Mouse (Mus musculus) ovary, postnatal 36 days (tissue): ENCODE results near the gene Itih4.

Experiments used
- DNase-seq: peaks from one replicate; pipeline ENCODE4 v3.0.0; 2022; ENCODE audit warnings: low spot score, mixed read lengths

Itih4 gene

GRCm38 (mm10) chr14:30879794-30880193 lies 6.5 kb upstream of the Itih4 start:
- no peak for DNase-seq

GRCm38 (mm10) chr14:30880251-30880650 lies 6.0 kb upstream of the Itih4 start:
- DNase-seq: no peak

GRCm38 (mm10) chr14:30880811-30881717 lies 5.2 kb upstream of the Itih4 start:
- DNase-seq: peak; percentile 63

- DNase-seq: no peak
Observed at GRCm38 (mm10) chr14:30881718-30882108, 4.6 kb upstream of the Itih4 start.

GRCm38 (mm10) chr14:30885298-30885697 lies 978 bp upstream of the Itih4 start:
- DNase-seq: no peak

GRCm38 (mm10) chr14:30888271-30888732 lies 2.0 kb downstream of the Itih4 start:
- DNase-seq: peak; percentile 72

- no peak for DNase-seq
Observed at GRCm38 (mm10) chr14:30899972-30900371, 13.7 kb downstream of the Itih4 start.

GRCm38 (mm10) chr14:30902628-30903027 lies 16.4 kb downstream of the Itih4 start:
- DNase-seq: no peak

- DNase-seq: no peak
Observed at GRCm38 (mm10) chr14:30903036-30903435, 16.8 kb downstream of the Itih4 start.

GRCm38 (mm10) chr14:30904307-30904706 lies 18.0 kb downstream of the Itih4 start:
- no peak for DNase-seq

GRCm38 (mm10) chr14:30906001-30906400 lies 19.7 kb downstream of the Itih4 start:
- no peak for DNase-seq

- DNase-seq: no peak
Observed at GRCm38 (mm10) chr14:30907814-30908265, 21.6 kb downstream of the Itih4 start.

- DNase-seq: no peak
Observed at GRCm38 (mm10) chr14:30911141-30911540, 24.9 kb downstream of the Itih4 start.

- no peak for DNase-seq
Observed at GRCm38 (mm10) chr14:30912641-30913040, 26.4 kb downstream of the Itih4 start.

GRCm38 (mm10) chr14:30913404-30913803 lies 27.1 kb downstream of the Itih4 start:
- no peak for DNase-seq

- DNase-seq: no peak
Observed at GRCm38 (mm10) chr14:30916516-30916915, 30.2 kb downstream of the Itih4 start.

GRCm38 (mm10) chr14:30922053-30922670 lies 35.9 kb downstream of the Itih4 start:
- DNase-seq: no peak

GRCm38 (mm10) chr14:30923375-30924105 lies 37.3 kb downstream of the Itih4 start, which contains the start of gene Itih3:
Itih3 (minus strand) TSS chr14:30923760.
- no peak for DNase-seq

GRCm38 (mm10) chr14:30925492-30925891 lies 39.2 kb downstream of the Itih4 start:
- DNase-seq: no peak

GRCm38 (mm10) chr14:30930386-30930785 lies 44.1 kb downstream of the Itih4 start:
- DNase-seq: no peak

- DNase-seq: no peak
Observed at GRCm38 (mm10) chr14:30933351-30933750, 47.1 kb downstream of the Itih4 start.

- DNase-seq: no peak
Observed at GRCm38 (mm10) chr14:30942254-30942653, 56.0 kb downstream of the Itih4 start.
